Mouse (Mus musculus): ENCODE data around the gene Lhfpl3.

DNA sequence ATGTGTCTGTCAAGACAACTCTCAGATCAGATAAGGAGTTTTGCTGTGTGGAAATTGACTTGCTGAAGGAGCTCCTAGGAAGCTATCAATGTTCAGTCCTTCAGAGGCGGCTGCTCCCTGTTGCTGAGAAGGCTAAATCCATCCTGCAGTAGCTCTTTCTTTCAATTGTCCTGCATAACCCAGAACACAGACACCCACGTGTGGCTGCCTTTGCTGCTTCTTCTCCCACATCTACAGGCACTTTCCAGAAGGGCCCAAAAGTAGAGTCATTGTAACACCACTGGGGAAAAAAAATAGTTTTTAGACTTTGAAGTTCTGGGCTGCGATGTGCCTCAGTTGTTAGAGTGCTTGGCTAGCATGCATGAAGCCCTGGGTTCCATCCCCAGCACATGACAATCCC is 480.9 kb downstream of the Lhfpl3 start:
- TF ChIP-seq POLR2A (IDR thresholded peaks at IDR 0.05; ENCODE audit: borderline replicate concordance, extremely low read depth, insufficient read depth, insufficient read length, poor library complexity, severe bottlenecking), result no peak
- no peak for TF ChIP-seq CTCF (IDR thresholded peaks at IDR 0.05; ENCODE audit: borderline replicate concordance, extremely low read depth, insufficient read depth, insufficient read length)

Data from brain, embryonic 14.5 days (tissue).